Mouse (Mus musculus) myocyte (in vitro differentiated cells): ENCODE data around the gene Ppm1b.

ENCODE experiments used
- MYOG ChIP-seq, 3 experiments: IDR thresholded peaks; one replicate each; pipeline ENCODE4 v1.6.1; 2011; ENCODE audit warnings: control low read depth in 2 of 3, low read depth in 2 of 3, mild to moderate bottlenecking in 2 of 3; ENCODE audit not compliant: insufficient read length in 2 of 3, control insufficient read depth in 1 of 3, insufficient read depth in 1 of 3
- POLR2A ChIP-seq: IDR thresholded peaks from one replicate; pipeline ENCODE4 v1.6.1; 2011; ENCODE audit warnings: low read depth, mild to moderate bottlenecking, control low read depth, moderate library complexity; ENCODE audit not compliant: insufficient read length
- USF1 ChIP-seq: IDR thresholded peaks from one replicate; pipeline ENCODE4 v1.6.1; 2011; ENCODE audit warnings: low read depth, mild to moderate bottlenecking, control low read depth, moderate library complexity

DNA sequence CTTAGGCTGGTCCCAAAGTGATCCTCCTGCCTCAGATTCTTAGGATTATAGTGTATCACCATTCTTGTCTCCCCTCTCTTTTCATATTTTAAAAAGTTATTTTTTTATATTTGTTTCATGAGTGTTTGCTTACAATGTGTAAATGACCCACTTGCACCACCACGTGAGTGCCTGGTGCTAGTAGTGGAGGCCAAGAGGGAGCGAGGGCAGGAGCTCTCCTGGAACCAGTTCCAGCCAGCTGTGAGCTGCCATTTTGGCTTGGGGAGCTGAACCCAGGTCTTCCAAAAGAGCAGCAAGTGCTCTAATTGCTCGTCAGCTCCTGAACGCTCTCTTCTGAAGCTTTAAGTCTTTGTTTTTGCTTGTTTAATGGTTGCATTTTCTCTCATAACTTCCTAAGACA lies 3.6 kb downstream of the Ppm1b start:
- no peak for TF ChIP-seq POLR2A
- no peak for TF ChIP-seq MYOG (IDR thresholded peaks at IDR 0.05; ENCODE audit: control insufficient read depth in 1 of 3, insufficient read depth in 1 of 3, insufficient read length in 2 of 3, low read depth in 2 of 3)
- TF ChIP-seq USF1: no peak
